Mouse (Mus musculus) stomach, embryonic 16.5 days (tissue): ENCODE measurements around the gene Parp11. TPM values are rescaled to one million over a fixed set of nuclear protein-coding genes. Genes with fewer than 3 reads are reported as not detected.

ENCODE experiments used
- ATAC-seq: fragments of 200-750 bp; cut with Nextera tagmentation; 2 replicates; pipeline ENCODE4 v1.8.0; 2017; ENCODE audit warnings: moderate number of reproducible peaks, moderate TSS enrichment; ENCODE audit not compliant: insufficient read depth, low FRiP score
- H3K27ac ChIP-seq: fragments of 300-500 bp; sonication (generic); 2 replicates; pipeline ENCODE4 v1.5.1; 2014; ENCODE audit warnings: low read length
- H3K27me3 ChIP-seq: fragments of 300-500 bp; sonication (generic); 2 replicates; pipeline ENCODE4 v1.6.1; 2014; ENCODE audit warnings: low read length, control low read depth, mixed read lengths; ENCODE audit not compliant: control insufficient read depth, insufficient read depth
- H3K36me3 ChIP-seq: fragments of 300-500 bp; sonication (generic); 2 replicates; pipeline ENCODE4 v1.6.1; 2014; ENCODE audit warnings: low read length; ENCODE audit not compliant: control insufficient read depth, insufficient read depth
- H3K4me1 ChIP-seq: fragments of 300-500 bp; sonication (generic); 2 replicates; pipeline ENCODE4 v1.6.1; 2014; ENCODE audit warnings: low read length, control low read depth, mixed read lengths; ENCODE audit not compliant: control insufficient read depth, insufficient read depth
- H3K4me2 ChIP-seq: fragments of 300-500 bp; sonication (generic); 2 replicates; pipeline ENCODE4 v1.6.1; 2014; ENCODE audit warnings: low read depth, low read length, mixed read lengths
- H3K4me3 ChIP-seq: fragments of 300-500 bp; sonication (generic); replicated peaks from 2 replicates; pipeline ENCODE4 v1.5.1; 2014; ENCODE audit warnings: mild to moderate bottlenecking, low read length
- H3K9ac ChIP-seq: fragments of 300-500 bp; sonication (generic); 2 replicates; pipeline ENCODE4 v1.6.1; 2014; ENCODE audit warnings: low read length
- H3K9me3 ChIP-seq: fragments of 300-500 bp; sonication (generic); replicated peaks from 2 replicates; pipeline ENCODE4 v1.6.1; 2016; ENCODE audit warnings: low read length, control low read depth; ENCODE audit not compliant: control insufficient read depth
- WGBS: fragments of 180-500 bp; shearing (Covaris S2); extraction: QIAGEN DNeasy Blood & Tissue Kit; methylation state at CpG from one replicate; pipeline ENCODE4 v1.1.7; 2014; 5-methylcytosine and 5-hydroxymethylcytosine counted together
- polyA plus RNA-seq: library from polyadenylated mRNA; unstranded; fragments of >200 nt; fragmentation: Nextera tagmentation; extraction: Ambion mirVana; gene quantifications from 2 replicates; pipeline ENCODE4 v1.2.1, GENCODE M21; 2015

Parp11 gene
- polyA plus RNA-seq, 1 experiment from 2014 or later: 21.8 TPM

- 72% methylated on average over 8 of the region's 8 CpGs for WGBS
- Histone ChIP-seq H3K4me2 (no peak overlapping the region), H3K4me1 (no peaks in the 10 kb centered on the region), H3K9me3 (no peaks in the 10 kb centered on the region), H3K4me3 (no peak overlapping the region), H3K27ac (no peak overlapping the region), H3K27me3 (no peaks in the 10 kb centered on the region), H3K9ac (no peak overlapping the region), H3K36me3 (peaks cover 3% of the 10 kb centered on the region; the same call in 1 of the 2 replicates)
- no peak for ATAC-seq
Measured at GRCm38 (mm10) chr6:127473961-127474360, 27.3 kb downstream of the Parp11 start.

GRCm38 (mm10) chr6:127475231-127475630 lies 28.6 kb downstream of the Parp11 start:
- no peaks in the 10 kb centered on the region for H3K4me1 ChIP-seq
- H3K36me3 ChIP-seq: peaks cover 9% of the 10 kb centered on the region; the same call in 1 of the 2 replicates
- 73% methylated on average over 3 of the region's 3 CpGs for WGBS
- no peak for ATAC-seq
- H3K9me3 ChIP-seq: no peaks in the 10 kb centered on the region
- H3K4me2 ChIP-seq: no peak overlapping the region
- H3K27ac ChIP-seq: no peak overlapping the region
- H3K4me3 ChIP-seq: no peak overlapping the region
- H3K27me3 ChIP-seq: no peaks in the 10 kb centered on the region
- no peak overlapping the region for H3K9ac ChIP-seq

- Histone ChIP-seq H3K36me3 (no peaks in the 10 kb centered on the region), H3K4me1 (no peaks in the 10 kb centered on the region), H3K27ac (no peak overlapping the region), H3K4me2 (no peak overlapping the region), H3K4me3 (no peak overlapping the region), H3K27me3 (no peaks in the 10 kb centered on the region), H3K9me3 (no peaks in the 10 kb centered on the region), H3K9ac (no peak overlapping the region)
- 68% methylated on average over 6 of the region's 6 CpGs for WGBS
- no peak for ATAC-seq
Measured at GRCm38 (mm10) chr6:127491046-127491445, 44.4 kb downstream of the Parp11 start.

- H3K4me1 ChIP-seq: no peaks in the 10 kb centered on the region
- no peak for ATAC-seq
- H3K9ac ChIP-seq: no peak overlapping the region
- 75% methylated on average over 4 of the region's 4 CpGs for WGBS
- H3K36me3 ChIP-seq: no peaks in the 10 kb centered on the region
- H3K4me3 ChIP-seq: no peak overlapping the region
- no peaks in the 10 kb centered on the region for H3K9me3 ChIP-seq
- H3K27ac ChIP-seq: no peak overlapping the region
- no peaks in the 10 kb centered on the region for H3K27me3 ChIP-seq
- no peak overlapping the region for H3K4me2 ChIP-seq
Measured at GRCm38 (mm10) chr6:127492561-127492960, 45.9 kb downstream of the Parp11 start.

GRCm38 (mm10) chr6:127493750-127494149 lies 47.1 kb downstream of the Parp11 start:
- H3K27ac ChIP-seq: no peak overlapping the region
- H3K4me3 ChIP-seq: no peak overlapping the region
- H3K27me3 ChIP-seq: no peaks in the 10 kb centered on the region
- no peak overlapping the region for H3K9ac ChIP-seq
- H3K4me1 ChIP-seq: no peaks in the 10 kb centered on the region
- H3K9me3 ChIP-seq: no peaks in the 10 kb centered on the region
- no peak overlapping the region for H3K4me2 ChIP-seq
- 78% methylated on average over 13 of the region's 13 CpGs for WGBS
- no peaks in the 10 kb centered on the region for H3K36me3 ChIP-seq
- ATAC-seq: no peak

GRCm38 (mm10) chr6:127494357-127494756 lies 47.7 kb downstream of the Parp11 start:
- no peaks in the 10 kb centered on the region for H3K27me3 ChIP-seq
- no peaks in the 10 kb centered on the region for H3K4me1 ChIP-seq
- H3K4me3 ChIP-seq: no peak overlapping the region
- H3K4me2 ChIP-seq: no peak overlapping the region
- no peaks in the 10 kb centered on the region for H3K9me3 ChIP-seq
- 81% methylated on average over 9 of the region's 9 CpGs for WGBS
- no peak overlapping the region for H3K27ac ChIP-seq
- no peaks in the 10 kb centered on the region for H3K36me3 ChIP-seq
- no peak for ATAC-seq
- H3K9ac ChIP-seq: no peak overlapping the region

- Histone ChIP-seq H3K27me3 (no peaks in the 10 kb centered on the region), H3K9me3 (no peaks in the 10 kb centered on the region), H3K4me1 (no peaks in the 10 kb centered on the region), H3K4me3 (no peak overlapping the region), H3K27ac (no peak overlapping the region), H3K36me3 (no peaks in the 10 kb centered on the region), H3K4me2 (no peak overlapping the region), H3K9ac (no peak overlapping the region)
- ATAC-seq: no peak
- 83% methylated on average over 2 of the region's 2 CpGs for WGBS
Measured at GRCm38 (mm10) chr6:127495251-127495650, 48.6 kb downstream of the Parp11 start.

- H3K36me3 ChIP-seq: no peaks in the 10 kb centered on the region
- H3K4me1 ChIP-seq: no peaks in the 10 kb centered on the region
- H3K27me3 ChIP-seq: no peaks in the 10 kb centered on the region
- H3K9ac ChIP-seq: no peak overlapping the region
- no peaks in the 10 kb centered on the region for H3K9me3 ChIP-seq
- no peak overlapping the region for H3K4me3 ChIP-seq
- ATAC-seq: no peak
- H3K4me2 ChIP-seq: no peak overlapping the region
- H3K27ac ChIP-seq: no peak overlapping the region
- 18% methylated on average over 6 of the region's 6 CpGs for WGBS
Measured at GRCm38 (mm10) chr6:127495876-127496275, 49.2 kb downstream of the Parp11 start.

GRCm38 (mm10) chr6:127496841-127497656 lies 50.4 kb downstream of the Parp11 start:
- Histone ChIP-seq H3K27me3 (no peaks in the 10 kb centered on the region), H3K9me3 (no peaks in the 10 kb centered on the region), H3K4me3 (no peak overlapping the region), H3K9ac (no peak overlapping the region), H3K4me2 (no peak overlapping the region), H3K36me3 (no peaks in the 10 kb centered on the region), H3K4me1 (no peaks in the 10 kb centered on the region), H3K27ac (no peak overlapping the region)
- ATAC-seq: no peak
- 77% methylated on average over 18 of the region's 18 CpGs for WGBS
